Mouse (Mus musculus) megakaryocyte, embryonic 14.5 days (primary cell): ENCODE results near the gene Gipc2.

Experiments
- FLI1 ChIP-seq: IDR thresholded peaks from 2 replicates; pipeline ENCODE4 v1.6.1; 2012; ENCODE audit warnings: low read length, inconsistent platforms, mixed read lengths
- GATA1 ChIP-seq: IDR thresholded peaks from 3 replicates; pipeline ENCODE4 v1.6.1; 2012; ENCODE audit warnings: mixed read lengths, low read length, inconsistent platforms, borderline replicate concordance

DNA sequence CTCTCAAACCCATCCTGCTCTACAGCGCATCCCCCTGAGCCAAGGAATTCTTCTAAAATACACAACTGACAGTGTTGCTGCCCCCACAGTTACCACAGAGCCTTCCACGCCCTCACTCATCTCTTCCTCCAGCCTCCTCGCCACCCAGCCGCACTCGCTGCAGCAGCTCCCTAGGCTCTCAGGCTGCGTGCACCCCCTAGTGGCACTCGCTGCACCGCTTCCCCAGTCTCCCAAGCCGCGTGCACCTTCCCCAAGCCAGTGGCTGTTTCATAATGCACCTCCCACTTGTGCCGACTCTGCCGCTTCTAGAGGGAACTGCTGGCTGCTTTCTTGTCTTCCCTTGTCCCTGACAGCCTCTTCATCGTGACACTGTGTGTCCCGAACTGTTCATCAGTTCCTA lies 60.7 kb downstream of the Gipc2 start:
- TF ChIP-seq GATA1 = no peak
- TF ChIP-seq FLI1 = no peak
